Mouse (Mus musculus) embryonic fibroblast, embryonic 13.5 days (primary cell): ENCODE results near the gene Vwa8.

Source experiments
- CTCF ChIP-seq: IDR thresholded peaks from 2 replicates; pipeline ENCODE4 v1.5.1; 2011; ENCODE audit warnings: mild to moderate bottlenecking, control low read depth, low read length, moderate library complexity, borderline replicate concordance; ENCODE audit not compliant: insufficient read depth
- POLR2A ChIP-seq: IDR thresholded peaks from 2 replicates; pipeline ENCODE4 v1.6.1; 2011; ENCODE audit warnings: low read depth, mild to moderate bottlenecking, control low read depth, low read length, moderate library complexity

GRCm38 (mm10) chr14:79153896-79154295 is 305.0 kb downstream of the Vwa8 start:
- TF ChIP-seq POLR2A (no peak), CTCF (no peak)
